Mouse (Mus musculus): ENCODE results near the gene Tedc2.
A peak's percentile ranks its signal among the peaks of the same experiment; 100 is the strongest.

Tedc2 gene

GRCm38 (mm10) chr17:24212441-24213018, 8.1 kb downstream of the Tedc2 start:
- no peak for DNase-seq (ENCODE audit: low spot score in 2 of 2)

GRCm38 (mm10) chr17:24211631-24212440, 8.8 kb downstream of the Tedc2 start:
- DNase-seq (ENCODE audit: low spot score in 2 of 2), result peak; percentile 84 to 95

- no peak for DNase-seq (ENCODE audit: low spot score in 2 of 2)
Observed at GRCm38 (mm10) chr17:24210591-24210990, 10.1 kb downstream of the Tedc2 start.

- DNase-seq (ENCODE audit: low spot score in 2 of 2), result no peak
Observed at GRCm38 (mm10) chr17:24209916-24210240, 10.8 kb downstream of the Tedc2 start.

GRCm38 (mm10) chr17:24209043-24209915, 11.4 kb downstream of the Tedc2 start, which contains the start of gene Ntn3:
TSS of gene Ntn3 (minus strand) at chr17:24209531.
- DNase-seq (ENCODE audit: low spot score in 2 of 2), result peak in 1 of 2 experiments; percentile 55

GRCm38 (mm10) chr17:24208641-24209042, 12.0 kb downstream of the Tedc2 start:
- no peak for DNase-seq (ENCODE audit: low spot score in 2 of 2)

GRCm38 (mm10) chr17:24207768-24208640, 12.6 kb downstream of the Tedc2 start:
- no peak for DNase-seq (ENCODE audit: low spot score in 2 of 2)

- DNase-seq (ENCODE audit: low spot score in 2 of 2), result peak; percentile 80
Observed at GRCm38 (mm10) chr17:24206451-24207351, 13.9 kb downstream of the Tedc2 start.

- peak in 1 of 2 experiments; percentile 50 for DNase-seq (ENCODE audit: low spot score in 2 of 2)
Observed at GRCm38 (mm10) chr17:24205908-24206361, 14.7 kb downstream of the Tedc2 start.

GRCm38 (mm10) chr17:24205284-24205888, 15.3 kb downstream of the Tedc2 start, which contains the start of gene Tbc1d24:
TSS of gene Tbc1d24 (minus strand) at chr17:24205562.
- DNase-seq (ENCODE audit: low spot score in 2 of 2), result peak; percentile 95 to 96

- DNase-seq (ENCODE audit: low spot score in 2 of 2), result no peak
Observed at GRCm38 (mm10) chr17:24204846-24205245, 15.8 kb downstream of the Tedc2 start.

GRCm38 (mm10) chr17:24203611-24204534, 16.8 kb downstream of the Tedc2 start:
- no peak for DNase-seq (ENCODE audit: low spot score in 2 of 2)

GRCm38 (mm10) chr17:24203068-24203467, 17.6 kb downstream of the Tedc2 start:
- no peak for DNase-seq (ENCODE audit: low spot score in 2 of 2)

- DNase-seq (ENCODE audit: low spot score in 2 of 2), result no peak
Observed at GRCm38 (mm10) chr17:24201092-24201491, 19.6 kb downstream of the Tedc2 start.

- no peak for DNase-seq (ENCODE audit: low spot score in 2 of 2)
Observed at GRCm38 (mm10) chr17:24199741-24200140, 20.9 kb downstream of the Tedc2 start.

- peak; percentile 67 to 87 for DNase-seq (ENCODE audit: low spot score in 2 of 2)
Observed at GRCm38 (mm10) chr17:24199252-24199651, 21.4 kb downstream of the Tedc2 start.

- no peak for DNase-seq (ENCODE audit: low spot score in 2 of 2)
Observed at GRCm38 (mm10) chr17:24197032-24197824, 23.4 kb downstream of the Tedc2 start.

- no peak for DNase-seq (ENCODE audit: low spot score in 2 of 2)
Observed at GRCm38 (mm10) chr17:24195349-24195748, 25.3 kb downstream of the Tedc2 start.

Measured in frontal cortex, postnatal 36 days (tissue).